Mouse (Mus musculus) forebrain, embryonic 16.5 days (tissue): ENCODE data around the gene Arhgap40. TPM values are rescaled to one million over a fixed set of nuclear protein-coding genes. Genes with fewer than 3 reads are reported as not detected.

Source experiments
- ATAC-seq: fragments of 200-750 bp; cut with Nextera tagmentation; 2 replicates; pipeline ENCODE4 v1.8.0; 2017; ENCODE audit warnings: mild to moderate bottlenecking, moderate library complexity
- H3K27ac ChIP-seq: fragments of 300-500 bp; sonication (generic); 2 replicates; pipeline ENCODE4 v1.5.1; 2014; ENCODE audit warnings: low read length, control low read depth
- H3K27me3 ChIP-seq: fragments of 300-500 bp; sonication (generic); replicated peaks from 2 replicates; pipeline ENCODE4 v1.6.1; 2014; ENCODE audit warnings: low read length; ENCODE audit not compliant: control insufficient read depth, insufficient read depth
- H3K36me3 ChIP-seq: fragments of 300-500 bp; sonication (generic); 2 replicates; pipeline ENCODE4 v1.6.1; 2014; ENCODE audit not compliant: control insufficient read depth, insufficient read depth
- H3K4me1 ChIP-seq: fragments of 300-500 bp; sonication (generic); replicated peaks from 2 replicates; pipeline ENCODE4 v1.6.1; 2014; ENCODE audit warnings: low read length; ENCODE audit not compliant: control insufficient read depth, insufficient read depth
- H3K4me2 ChIP-seq: fragments of 300-500 bp; sonication (generic); 2 replicates; pipeline ENCODE4 v1.6.1; 2014; ENCODE audit warnings: mild to moderate bottlenecking, low read length, control low read depth
- H3K4me3 ChIP-seq: fragments of 300-500 bp; sonication (generic); replicated peaks from 2 replicates; pipeline ENCODE4 v1.5.1; 2014; ENCODE audit warnings: mild to moderate bottlenecking, low read length, control low read depth
- H3K9ac ChIP-seq: fragments of 300-500 bp; sonication (generic); replicated peaks from 2 replicates; pipeline ENCODE4 v1.6.1; 2014; ENCODE audit warnings: low read depth, low read length, control low read depth
- H3K9me3 ChIP-seq: fragments of 300-500 bp; sonication (generic); 2 replicates; pipeline ENCODE4 v1.6.1; 2016; ENCODE audit warnings: low read length; ENCODE audit not compliant: control insufficient read depth
- WGBS: fragments of 180-500 bp; shearing (Covaris S2); extraction: QIAGEN DNeasy Blood & Tissue Kit; methylation state at CpG from one replicate; pipeline ENCODE4 v1.1.7; 2014; 5-methylcytosine and 5-hydroxymethylcytosine counted together
- polyA plus RNA-seq: library from polyadenylated mRNA; unstranded; fragments of >200 nt; fragmentation: Nextera tagmentation; extraction: Ambion mirVana; gene quantifications from 2 replicates; pipeline ENCODE4 v1.2.1, GENCODE M21; 2015

Arhgap40 gene
- polyA plus RNA-seq, 1 experiment from 2014 or later: 0.94 TPM

DNA sequence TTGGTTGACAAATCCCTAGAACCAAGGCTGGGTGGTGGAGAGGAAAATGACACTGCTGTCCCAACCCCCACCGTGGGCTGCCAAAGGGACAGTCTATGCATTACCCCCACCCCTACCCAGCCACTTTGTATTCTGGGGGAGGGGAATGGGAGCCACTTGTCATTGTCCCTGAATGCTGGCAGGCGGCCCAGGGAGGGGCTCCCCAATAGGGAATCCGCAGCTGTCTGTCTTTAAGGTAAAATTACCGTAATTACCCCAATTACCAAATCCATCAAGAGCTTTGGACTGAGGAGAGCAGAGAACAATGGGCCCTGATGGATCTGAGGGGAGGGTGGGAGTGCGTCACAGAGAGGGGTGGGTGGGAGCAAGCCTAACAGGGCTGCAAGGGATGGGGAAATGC is 44.2 kb downstream of the Arhgap40 start:
- peaks cover 2% of the 10 kb centered on the region; the same call in 1 of the 2 replicates for H3K27me3 ChIP-seq
- H3K4me1 ChIP-seq: peaks cover 47% of the 10 kb centered on the region
- H3K9ac ChIP-seq: no peak overlapping the region
- peak overlapping the region; percentile 86 for H3K27ac ChIP-seq
- ATAC-seq: peak; percentile 84
- H3K9me3 ChIP-seq: no peaks in the 10 kb centered on the region
- H3K36me3 ChIP-seq: no peaks in the 10 kb centered on the region
- H3K4me3 ChIP-seq: no peak overlapping the region
- 0% methylated on average over 5 of the region's 5 CpGs for WGBS
- H3K4me2 ChIP-seq: no peak overlapping the region

DNA sequence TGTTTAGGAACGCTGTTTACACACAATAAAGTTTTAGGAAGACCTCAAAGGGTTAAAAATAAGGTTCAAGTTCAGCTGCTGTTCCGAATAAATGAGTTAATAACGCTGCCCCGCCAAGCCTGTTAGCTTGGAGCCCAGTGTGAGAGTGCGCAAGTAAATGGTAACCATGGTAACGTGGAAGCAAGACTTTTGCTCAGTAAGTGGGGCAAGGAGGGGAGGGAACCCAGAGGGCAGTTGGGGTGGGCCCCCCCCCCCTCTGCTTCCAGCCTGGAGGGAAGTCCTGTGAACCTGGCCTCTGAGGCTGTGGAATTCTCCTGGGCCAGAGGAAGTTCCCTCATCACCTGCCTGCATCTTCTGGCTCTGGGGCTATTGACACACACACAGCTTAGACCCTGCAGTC is 47.3 kb downstream of the Arhgap40 start:
- 16% methylated on average over 6 of the region's 6 CpGs for WGBS

DNA sequence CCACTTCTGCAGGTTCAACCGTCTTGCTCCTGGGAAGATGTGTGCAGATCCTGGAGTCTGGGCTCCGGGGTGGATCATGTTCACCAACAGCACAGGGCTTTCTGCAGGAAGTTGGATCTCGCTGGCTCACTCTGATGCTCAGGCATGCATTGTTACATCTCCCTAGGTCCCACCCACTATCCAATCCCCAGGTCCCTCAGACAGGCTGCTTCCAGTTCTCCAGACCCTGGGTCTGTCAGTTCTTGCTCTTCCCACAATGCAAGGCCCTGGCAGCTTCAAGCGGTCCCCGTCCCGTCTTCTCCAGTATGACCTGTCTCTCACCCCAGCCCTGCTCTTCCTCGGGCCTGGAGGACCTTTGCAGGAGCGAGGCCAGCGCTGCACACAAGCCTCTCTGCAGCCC is 48.2 kb downstream of the Arhgap40 start:
- H3K9ac ChIP-seq: peak overlapping the region; percentile 20
- H3K36me3 ChIP-seq: no peaks in the 10 kb centered on the region
- no peaks in the 10 kb centered on the region for H3K9me3 ChIP-seq
- 0 out of 2 replicates have a peak overlapping the region, but pooled peaks have one; percentile 1 for H3K4me2 ChIP-seq
- 23% methylated on average over 9 of the region's 9 CpGs for WGBS
- peak overlapping the region; percentile 80 for H3K27ac ChIP-seq
- no peaks in the 10 kb centered on the region for H3K27me3 ChIP-seq
- H3K4me1 ChIP-seq: peaks cover 34% of the 10 kb centered on the region
- no peak for ATAC-seq
- no peak overlapping the region for H3K4me3 ChIP-seq

More for the DNA sequence above, 47.3 kb downstream of the Arhgap40 start:
- ATAC-seq: no peak
- H3K27me3 ChIP-seq: no peaks in the 10 kb centered on the region
- H3K4me3 ChIP-seq: no peak overlapping the region
- peak overlapping the region; percentile 31; the same call in 1 of the 2 replicates for H3K27ac ChIP-seq
- H3K9me3 ChIP-seq: no peaks in the 10 kb centered on the region
- peaks cover 41% of the 10 kb centered on the region for H3K4me1 ChIP-seq
- no peak overlapping the region for H3K4me2 ChIP-seq
- H3K9ac ChIP-seq: no peak overlapping the region
- no peaks in the 10 kb centered on the region for H3K36me3 ChIP-seq

DNA sequence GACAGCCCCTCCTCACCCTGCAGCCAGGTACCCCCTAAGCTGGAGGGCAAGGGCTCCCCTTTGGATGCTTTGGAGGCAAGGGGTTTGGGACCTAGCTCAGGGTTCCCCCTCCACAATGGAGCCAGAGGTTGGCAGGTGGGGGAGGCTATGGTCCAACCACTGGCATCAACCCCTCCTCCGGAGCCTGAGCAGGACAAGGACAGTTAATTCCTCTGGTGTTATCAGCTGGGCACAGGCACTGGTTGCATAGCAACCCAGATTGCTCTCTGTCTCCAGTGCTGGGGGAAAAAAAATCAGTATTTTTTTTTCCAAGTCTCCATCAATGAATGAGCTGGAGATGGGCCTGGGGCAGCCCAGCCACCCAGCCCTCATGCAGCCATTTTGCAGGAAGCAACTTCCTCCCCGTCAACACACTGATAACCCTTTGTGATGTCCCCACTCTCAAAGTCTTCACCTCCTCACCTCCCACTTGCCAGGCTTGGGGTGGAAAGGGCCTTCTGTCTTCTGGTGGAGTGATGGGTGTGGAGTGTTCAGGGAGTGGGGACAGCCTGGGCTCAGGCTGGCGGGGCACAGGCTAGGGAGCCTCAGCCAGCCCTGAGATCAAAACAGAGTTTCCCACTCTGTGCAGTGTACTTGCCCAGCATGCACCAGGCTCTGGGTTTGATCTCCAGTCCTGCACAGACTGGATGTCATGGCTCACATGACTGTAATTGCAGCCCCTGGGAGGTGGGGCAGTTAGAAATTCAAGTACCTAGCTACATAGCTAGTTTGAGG is 49.0 kb downstream of the Arhgap40 start:
- 46% methylated on average over 3 of the region's 3 CpGs for WGBS
- H3K9ac ChIP-seq: peak overlapping the region; percentile 20

DNA sequence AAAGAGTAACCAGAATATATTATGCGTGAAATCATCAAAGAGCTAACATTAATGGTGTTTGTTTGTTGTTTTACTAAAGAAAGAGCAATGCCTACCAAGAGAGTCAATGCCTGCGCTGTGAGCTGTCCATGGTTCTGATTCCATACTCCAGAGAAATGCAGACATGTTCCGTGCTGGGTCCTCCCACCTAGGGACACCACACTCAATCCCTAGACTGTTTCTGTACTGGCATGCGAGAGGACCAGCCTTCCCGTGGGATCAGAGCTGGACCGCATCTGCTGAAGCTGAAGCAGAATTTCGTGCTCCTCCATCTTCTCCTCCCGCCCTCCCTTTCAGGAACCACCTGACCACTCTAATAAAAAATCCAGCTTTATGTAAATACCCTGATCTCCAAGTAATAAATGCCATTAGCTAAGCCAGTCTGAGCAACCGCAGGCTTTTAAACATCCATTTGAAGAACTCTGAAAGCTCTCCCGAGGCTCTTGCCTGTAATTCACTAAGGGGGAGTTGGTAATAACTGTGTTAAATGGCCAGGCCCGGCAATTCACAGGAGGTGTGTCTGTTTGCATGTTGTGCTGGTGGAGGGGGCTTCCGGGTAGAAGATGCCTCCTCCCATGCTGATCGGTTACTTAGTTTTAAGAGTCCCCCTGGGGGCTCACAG is 58.0 kb downstream of the Arhgap40 start:
- no peak overlapping the region for H3K4me3 ChIP-seq
- no peak overlapping the region for H3K9ac ChIP-seq
- 19% methylated on average over 13 of the region's 13 CpGs for WGBS
- H3K9me3 ChIP-seq: no peaks in the 10 kb centered on the region
- peaks cover 14% of the 10 kb centered on the region; the same call in 1 of the 2 replicates for H3K4me1 ChIP-seq
- H3K27me3 ChIP-seq: no peaks in the 10 kb centered on the region
- peak overlapping the region; percentile 6; the same call in 1 of the 2 replicates for H3K27ac ChIP-seq
- no peak for ATAC-seq
- no peak overlapping the region for H3K4me2 ChIP-seq
- H3K36me3 ChIP-seq: no peaks in the 10 kb centered on the region

More for the DNA sequence above, 49.0 kb downstream of the Arhgap40 start:
- Histone ChIP-seq H3K27ac (peak overlapping the region; percentile 80), H3K4me3 (no peak overlapping the region), H3K9me3 (no peaks in the 10 kb centered on the region), H3K4me1 (peaks cover 30% of the 10 kb centered on the region), H3K4me2 (peak overlapping the region; percentile 1; the same call in 1 of the 2 replicates), H3K36me3 (no peaks in the 10 kb centered on the region), H3K27me3 (no peaks in the 10 kb centered on the region)
- peak; percentile 18; the same call in 1 of the 2 replicates for ATAC-seq

DNA sequence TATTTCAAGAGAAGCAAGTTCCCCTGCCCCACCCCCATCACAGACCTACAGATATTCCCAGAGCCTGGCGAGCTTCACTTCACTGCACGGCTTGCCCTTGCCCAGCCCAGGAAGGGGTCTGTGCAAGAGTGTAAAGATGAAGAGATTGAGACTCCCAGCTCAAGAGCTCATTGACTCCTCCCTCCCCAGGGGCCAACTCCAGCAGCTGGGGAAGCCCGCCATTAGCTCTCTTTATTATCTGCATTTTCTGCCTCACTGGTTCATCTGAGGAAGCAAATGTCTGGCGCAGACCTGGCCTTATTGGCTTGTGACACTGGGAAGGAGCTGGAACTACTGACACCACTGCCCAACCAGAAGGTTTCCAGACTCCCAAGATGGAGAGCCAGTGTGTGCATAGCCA is 67.4 kb downstream of the Arhgap40 start:
- Histone ChIP-seq H3K4me2 (no peak overlapping the region), H3K4me3 (no peak overlapping the region), H3K9me3 (no peaks in the 10 kb centered on the region), H3K36me3 (no peaks in the 10 kb centered on the region; the same call in 1 of the 2 replicates), H3K27me3 (0 out of 2 replicates have a peak, but pooled peaks cover 2% of the 10 kb centered on the region), H3K27ac (no peak overlapping the region), H3K4me1 (peaks cover 3% of the 10 kb centered on the region), H3K9ac (no peak overlapping the region)
- no peak for ATAC-seq
- WGBS: 21% methylated on average over 4 of the region's 4 CpGs

DNA sequence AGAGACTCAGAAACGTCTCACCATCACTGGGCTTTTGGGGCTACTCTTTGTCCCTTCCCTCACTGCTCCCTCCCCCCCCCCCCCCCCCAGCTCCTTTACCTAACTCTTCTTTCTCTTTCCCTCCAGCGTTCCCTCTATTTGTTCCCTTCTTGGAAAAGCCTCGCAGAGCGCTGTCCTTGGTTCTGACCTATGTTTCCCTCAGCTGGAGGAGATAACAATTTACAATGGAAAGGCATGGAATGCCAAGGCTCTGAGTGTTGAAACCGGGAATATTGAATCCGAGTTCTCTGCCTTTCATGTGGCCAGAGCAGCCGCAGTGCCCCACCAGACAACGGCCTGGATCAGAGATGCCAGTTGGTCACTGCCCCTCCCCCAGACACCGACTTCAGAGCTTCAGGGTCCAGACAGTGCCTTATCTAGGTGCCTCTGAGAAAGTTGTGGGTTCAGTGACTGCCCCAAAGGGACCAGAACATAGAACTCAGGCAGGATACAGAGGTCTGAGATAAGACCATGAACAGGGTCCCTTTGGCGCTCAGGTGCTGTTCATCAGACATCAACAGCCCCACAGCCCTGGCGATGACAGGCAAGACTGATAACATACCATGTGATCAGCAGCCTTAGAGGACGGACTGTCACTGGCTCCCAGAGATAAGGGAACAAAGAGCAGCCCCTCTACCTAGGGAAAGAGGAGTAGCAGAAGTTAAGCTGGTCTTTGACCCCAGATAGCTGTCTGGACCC is 72.2 kb downstream of the Arhgap40 start:
- H3K4me2 ChIP-seq: no peak overlapping the region
- 0 out of 2 replicates have a peak overlapping the region, but pooled peaks have one; percentile 3 for H3K9ac ChIP-seq
- H3K4me1 ChIP-seq: peaks cover 23% of the 10 kb centered on the region
- H3K27ac ChIP-seq: no peak overlapping the region
- WGBS: 11% methylated on average over 12 of the region's 12 CpGs
- no peak overlapping the region for H3K4me3 ChIP-seq
- no peaks in the 10 kb centered on the region for H3K9me3 ChIP-seq
- ATAC-seq: no peak
- H3K36me3 ChIP-seq: no peaks in the 10 kb centered on the region
- H3K27me3 ChIP-seq: peaks cover 4% of the 10 kb centered on the region; the same call in 1 of the 2 replicates

DNA sequence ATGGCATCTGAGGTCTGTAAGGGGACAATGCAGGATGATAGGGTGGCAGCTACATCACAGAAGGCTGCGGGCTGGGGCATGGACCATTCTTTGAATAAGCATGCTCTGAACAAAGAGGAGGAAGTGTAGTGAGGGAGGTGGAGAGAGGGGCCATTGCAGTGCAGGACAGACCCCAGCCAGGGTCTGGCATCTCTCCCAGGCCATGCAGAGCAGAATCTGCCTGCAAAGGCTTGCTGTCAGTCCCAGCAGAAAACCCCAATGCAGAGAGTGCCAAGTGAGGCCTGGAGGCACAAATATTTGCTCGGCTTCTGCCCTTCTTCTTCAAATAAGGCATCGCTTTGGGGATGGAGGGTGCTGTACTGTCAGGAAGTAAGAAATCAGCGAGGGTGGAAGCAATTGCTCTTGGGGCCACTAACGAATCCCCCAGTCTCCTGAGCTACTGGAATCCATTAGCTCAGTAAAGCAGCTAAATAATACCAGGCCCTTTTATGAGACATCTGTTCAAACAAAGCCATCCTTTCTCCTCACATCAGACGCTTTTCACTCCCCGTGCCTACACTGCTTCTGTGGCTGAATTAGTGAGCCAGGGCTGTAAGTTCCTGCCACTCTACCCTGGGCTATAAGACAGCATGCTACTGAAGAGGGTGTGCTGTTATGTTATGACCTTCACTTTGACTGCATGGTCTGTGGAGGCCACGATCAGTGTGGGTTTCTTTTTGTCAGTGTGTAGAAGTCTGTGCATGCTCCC is 76.1 kb downstream of the Arhgap40 start:
- peak overlapping the region; percentile 35; the same call in 1 of the 2 replicates for H3K9ac ChIP-seq
- H3K9me3 ChIP-seq: no peaks in the 10 kb centered on the region
- 7% methylated on average over 8 of the region's 8 CpGs for WGBS
- H3K36me3 ChIP-seq: no peaks in the 10 kb centered on the region
- H3K4me1 ChIP-seq: peaks cover 40% of the 10 kb centered on the region
- H3K4me3 ChIP-seq: no peak overlapping the region
- H3K27me3 ChIP-seq: peaks cover 4% of the 10 kb centered on the region; the same call in 1 of the 2 replicates
- peak; percentile 83 for ATAC-seq
- peak overlapping the region; percentile 5; the same call in 1 of the 2 replicates for H3K4me2 ChIP-seq
- H3K27ac ChIP-seq: peak overlapping the region; percentile 94
